Mouse (Mus musculus): ENCODE measurements at regions not wholly inside any gene's neighbourhood (a gene's known extent, or its start where the extent isn't known, plus 50 kb on each side); places are given as distances from the start of the nearest gene placed in this dataset.

DNA sequence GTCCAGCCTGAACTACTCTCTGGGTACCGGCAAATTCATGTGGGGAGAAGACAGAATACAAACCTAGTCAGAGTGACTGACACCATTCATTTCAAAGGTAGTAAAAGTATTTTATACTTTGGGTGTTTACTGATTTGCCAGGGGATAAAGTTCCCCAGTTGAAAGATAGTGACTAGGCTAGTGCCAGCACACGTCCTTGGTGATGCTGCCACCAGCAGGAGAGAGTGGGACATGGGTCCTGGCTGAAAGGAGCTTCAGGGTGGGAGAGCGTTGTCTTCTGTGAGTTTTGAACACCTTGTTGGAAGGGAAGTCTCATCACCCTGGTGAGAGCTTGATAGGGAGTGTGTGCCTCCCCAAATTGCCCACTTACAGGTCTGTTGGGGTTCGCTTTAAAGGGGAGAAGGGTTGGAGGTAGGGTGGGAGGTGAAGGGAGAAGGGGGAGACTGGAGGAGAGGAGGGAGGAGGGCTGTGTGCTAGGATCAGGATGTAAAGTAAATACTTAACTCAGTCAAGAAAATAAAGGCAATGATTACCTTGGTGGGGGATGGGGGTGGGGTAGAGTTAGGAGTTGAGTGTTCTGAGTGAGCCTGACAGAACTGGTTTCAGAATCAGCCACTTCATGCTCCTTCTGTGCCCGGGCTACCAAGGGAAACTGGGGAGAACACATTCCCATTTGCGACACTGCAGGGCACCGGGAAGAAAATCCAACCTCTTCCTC lies 273.9 kb downstream of the Dhx35 start:
- TF ChIP-seq POLR2A (IDR thresholded peaks at IDR 0.05; ENCODE audit: borderline replicate concordance, insufficient read depth, low read length) (no peak), CTCF (IDR thresholded peaks at IDR 0.05; ENCODE audit: borderline replicate concordance, insufficient read depth, low read depth, low read length) (no peak)
